Mouse (Mus musculus): ENCODE measurements at regions not wholly inside any gene's neighbourhood (a gene's known extent, or its start where the extent isn't known, plus 50 kb on each side); places are given as distances from the start of the nearest gene placed in this dataset.

DNA sequence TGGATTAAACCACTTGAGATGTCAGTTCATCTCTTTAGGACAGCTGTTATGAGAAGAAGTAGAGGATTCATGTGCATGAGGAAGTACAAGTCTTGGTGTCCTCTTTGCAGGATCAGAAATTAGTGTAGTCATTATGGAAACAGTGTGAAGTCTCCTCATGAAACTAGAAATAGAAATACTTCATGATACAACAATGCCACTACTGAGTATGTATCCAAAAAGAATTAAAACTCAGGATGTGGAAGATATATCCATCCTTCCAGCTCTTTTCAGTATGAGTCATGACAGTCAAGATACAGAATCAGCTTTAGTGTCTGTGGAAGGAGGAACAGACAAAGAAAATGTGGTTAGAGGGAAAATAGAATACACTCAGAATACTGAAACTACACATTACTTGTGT is 1211.7 kb downstream of the Efnb2 start:
- H3K36me3 ChIP-seq (ENCODE audit: control insufficient read depth in 1 of 2, insufficient read depth in 2 of 2, low read length in 2 of 2): no peaks in the 10 kb centered on the region
- no peak overlapping the region for H3K9ac ChIP-seq (ENCODE audit: control insufficient read depth, low read depth, low read length, poor library complexity, severe bottlenecking)
- TF ChIP-seq ETS1 (IDR thresholded peaks at IDR 0.05; ENCODE audit: low read depth, low read length) (no peak), CHD2 (IDR thresholded peaks at IDR 0.05; ENCODE audit: low read length) (no peak), KAT2A (conservative IDR thresholded peaks at IDR 0.05; ENCODE audit: low read depth, low read length) (no peak), TBP (IDR thresholded peaks at IDR 0.05; ENCODE audit: low read depth, low read length) (no peak), MEF2A (IDR thresholded peaks at IDR 0.05; ENCODE audit: extremely low read depth, insufficient replicate concordance, low read depth, low read length, poor library complexity, severe bottlenecking) (no peak), USF2 (IDR thresholded peaks at IDR 0.05; ENCODE audit: borderline replicate concordance in 1 of 2, insufficient read depth in 1 of 2, low read depth in 1 of 2, low read length in 2 of 2) (no peak), TCF12 (IDR thresholded peaks at IDR 0.05; ENCODE audit: low read depth, low read length) (no peak)
- H3K27ac ChIP-seq (ENCODE audit: control insufficient read depth, low read depth, low read length): no peak overlapping the region
- no peaks in the 10 kb centered on the region for H3K4me1 ChIP-seq (ENCODE audit: control insufficient read depth in 1 of 2, insufficient read depth in 2 of 2, low read length in 2 of 2)
- DNase-seq (ENCODE audit: low read depth, low spot score): no peak
- H3K4me3 ChIP-seq (ENCODE audit: control insufficient read depth in 1 of 2, insufficient read depth in 1 of 2, low read depth in 2 of 2, low read length in 2 of 2): no peak overlapping the region
- H3K27me3 ChIP-seq (ENCODE audit: control insufficient read depth in 1 of 2, insufficient read depth in 2 of 2, low read length in 2 of 2): no peaks in the 10 kb centered on the region
- H3K9me3 ChIP-seq (replicated peaks; ENCODE audit: insufficient read depth, low read length): no peaks in the 10 kb centered on the region
- no peaks in the 10 kb centered on the region for H3K79me2 ChIP-seq (ENCODE audit: control insufficient read depth, insufficient read depth, low read length, poor library complexity)

- Histone ChIP-seq H3K9ac (ENCODE audit: control insufficient read depth, low read depth, low read length, poor library complexity, severe bottlenecking) (no peak overlapping the region), H3K27ac (ENCODE audit: control insufficient read depth, low read depth, low read length) (no peak overlapping the region), H3K36me3 (ENCODE audit: control insufficient read depth in 1 of 2, insufficient read depth in 2 of 2, low read length in 2 of 2) (no peaks in the 10 kb centered on the region), H3K79me2 (ENCODE audit: control insufficient read depth, insufficient read depth, low read length, poor library complexity) (no peaks in the 10 kb centered on the region), H3K4me1 (ENCODE audit: control insufficient read depth in 1 of 2, insufficient read depth in 2 of 2, low read length in 2 of 2) (no peaks in the 10 kb centered on the region), H3K4me3 (ENCODE audit: control insufficient read depth in 1 of 2, insufficient read depth in 1 of 2, low read depth in 2 of 2, low read length in 2 of 2) (no peak overlapping the region), H3K9me3 (replicated peaks; ENCODE audit: insufficient read depth, low read length) (no peaks in the 10 kb centered on the region), H3K27me3 (ENCODE audit: control insufficient read depth in 1 of 2, insufficient read depth in 2 of 2, low read length in 2 of 2) (no peaks in the 10 kb centered on the region)
- no peak for DNase-seq (ENCODE audit: low read depth, low spot score)
- TF ChIP-seq ZC3H11A (IDR thresholded peaks at IDR 0.05; ENCODE audit: low read depth, low read length) (no peak), MEF2A (IDR thresholded peaks at IDR 0.05; ENCODE audit: extremely low read depth, insufficient replicate concordance, low read depth, low read length, poor library complexity, severe bottlenecking) (no peak), UBTF (IDR thresholded peaks at IDR 0.05; ENCODE audit: borderline replicate concordance, insufficient read depth, low read depth, low read length) (no peak), MAX (IDR thresholded peaks at IDR 0.05; ENCODE audit: low read length) (no peak), CHD1 (IDR thresholded peaks at IDR 0.05; ENCODE audit: low read depth, low read length) (no peak), RAD21 (IDR thresholded peaks at IDR 0.05; ENCODE audit: low read depth, low read length) (no peak), GABPA (IDR thresholded peaks at IDR 0.05; ENCODE audit: low read depth, low read length) (no peak), POLR2AphosphoS5 (IDR thresholded peaks at IDR 0.05; ENCODE audit: borderline replicate concordance, low read depth, low read length) (no peak), USF1 (IDR thresholded peaks at IDR 0.05; ENCODE audit: low read depth, low read length) (no peak), HCFC1 (IDR thresholded peaks at IDR 0.05; ENCODE audit: low read depth, low read length) (no peak), SMC3 (IDR thresholded peaks at IDR 0.05; ENCODE audit: low read depth, low read length) (no peak), RCOR1 (IDR thresholded peaks at IDR 0.05; ENCODE audit: low read depth, low read length) (no peak), MYB (IDR thresholded peaks at IDR 0.05; ENCODE audit: low read depth, low read length) (no peak), TBP (IDR thresholded peaks at IDR 0.05; ENCODE audit: low read depth, low read length) (no peak), POLR2AphosphoS2 (IDR thresholded peaks at IDR 0.05; ENCODE audit: low read length) (no peak), USF2 (IDR thresholded peaks at IDR 0.05; ENCODE audit: borderline replicate concordance in 1 of 2, insufficient read depth in 1 of 2, low read depth in 1 of 2, low read length in 2 of 2) (no peak), ETS1 (IDR thresholded peaks at IDR 0.05; ENCODE audit: low read depth, low read length) (no peak), MXI1 (IDR thresholded peaks at IDR 0.05; ENCODE audit: low read depth, low read length) (no peak), ELF1 (IDR thresholded peaks at IDR 0.05; ENCODE audit: low read depth, low read length) (no peak), NELFE (IDR thresholded peaks at IDR 0.05; ENCODE audit: low read depth, low read length) (no peak)
Measured at GRCm38 (mm10) chr8:7447026-7447425, 1214.0 kb downstream of the Efnb2 start.

Measured in MEL (cell line).